Mouse (Mus musculus): ENCODE results near the gene Herpud1. TPM values are rescaled to one million over a fixed set of nuclear protein-coding genes. Genes with fewer than 3 reads are reported as not detected.
"Not testable (repeated sequence)": the region's sequence is repeated elsewhere in the genome, so short reads cannot be mapped to it uniquely, and the experiment has no call there.

Herpud1 gene
- polyA plus RNA-seq, 1 experiment from 2014 or later, result 84.4 TPM

DNA sequence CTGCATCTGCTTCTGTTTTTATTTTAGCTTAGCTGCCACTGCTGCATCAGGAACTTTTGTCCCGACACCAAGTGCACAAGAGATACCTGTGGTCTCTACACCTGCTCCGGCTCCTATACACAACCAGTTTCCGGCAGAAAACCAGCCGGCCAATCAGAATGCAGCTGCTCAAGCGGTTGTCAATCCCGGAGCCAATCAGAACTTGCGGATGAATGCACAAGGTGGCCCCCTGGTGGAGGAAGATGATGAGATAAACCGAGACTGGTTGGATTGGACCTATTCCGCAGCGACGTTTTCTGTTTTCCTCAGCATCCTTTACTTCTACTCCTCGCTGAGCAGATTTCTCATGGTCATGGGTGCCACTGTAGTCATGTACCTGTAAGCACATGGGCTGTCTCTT, 5.9 kb downstream of the Herpud1 start:
- 84% methylated on average over 12 of the region's 12 CpGs for WGBS (ENCODE audit: insufficient replicate concordance)
- Histone ChIP-seq H3K27ac (no peak overlapping the region), H3K4me2 (no peak overlapping the region), H3K9me3 (replicated peaks) (no peaks in the 10 kb centered on the region), H3K4me3 (no peak overlapping the region), H3K9ac (no peak overlapping the region), H3K36me3 (peaks cover 83% of the 10 kb centered on the region), H3K4me1 (peaks cover 17% of the 10 kb centered on the region), H3K27me3 (replicated peaks) (no peaks in the 10 kb centered on the region)
- no peak for ATAC-seq

- H3K36me3 ChIP-seq, result peaks cover 88% of the 10 kb centered on the region
- H3K4me3 ChIP-seq, result no peak overlapping the region
- no peak overlapping the region for H3K4me2 ChIP-seq
- no peak for ATAC-seq
- 69% methylated on average over 6 of the region's 6 CpGs for WGBS (ENCODE audit: insufficient replicate concordance)
- no peaks in the 10 kb centered on the region for H3K27me3 ChIP-seq (replicated peaks)
- H3K9me3 ChIP-seq (replicated peaks), result no peaks in the 10 kb centered on the region
- no peak overlapping the region for H3K27ac ChIP-seq
- no peak overlapping the region for H3K9ac ChIP-seq
- peaks cover 16% of the 10 kb centered on the region for H3K4me1 ChIP-seq
Observed at GRCm38 (mm10) chr8:94392648-94393047, 6.4 kb downstream of the Herpud1 start.

GRCm38 (mm10) chr8:94395851-94396540, 9.8 kb downstream of the Herpud1 start:
- no peak for ATAC-seq

DNA sequence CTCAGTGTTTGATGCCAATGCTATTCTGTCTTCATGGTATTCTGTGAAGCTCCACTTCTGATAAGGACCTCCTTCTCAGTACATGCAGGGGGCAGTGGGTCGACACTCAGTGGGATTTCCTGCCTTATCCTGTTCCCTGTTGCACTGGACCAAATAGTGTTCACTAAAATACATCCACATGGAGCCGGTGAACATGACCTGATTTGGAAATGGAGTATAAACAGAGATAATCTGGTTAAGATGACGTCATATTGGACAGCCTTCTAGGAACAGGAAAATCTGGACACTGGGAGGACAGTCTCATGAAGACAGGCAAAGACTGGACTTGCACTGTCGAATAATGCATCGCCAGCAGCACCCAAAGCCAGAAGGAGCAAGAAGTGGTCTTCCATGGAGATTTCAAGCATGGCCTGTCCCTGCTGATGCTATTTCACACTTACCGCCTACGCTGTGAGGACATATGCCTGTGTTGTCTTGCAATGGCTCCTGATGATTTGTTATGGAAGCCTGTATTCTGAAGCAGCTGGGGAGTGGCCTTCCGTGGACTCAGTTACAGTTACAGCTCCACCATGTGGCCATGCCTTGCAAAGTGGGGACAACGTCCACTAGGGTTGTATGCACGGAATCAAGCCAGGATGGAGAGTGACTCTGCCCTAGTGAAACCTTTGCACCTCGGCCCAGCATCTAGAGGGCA, 10.9 kb downstream of the Herpud1 start:
- Histone ChIP-seq H3K4me3 (no peak overlapping the region), H3K9ac (no peak overlapping the region), H3K4me1 (no peaks in the 10 kb centered on the region), H3K27me3 (replicated peaks) (no peaks in the 10 kb centered on the region), H3K36me3 (peaks cover 61% of the 10 kb centered on the region), H3K4me2 (no peak overlapping the region), H3K9me3 (replicated peaks) (no peaks in the 10 kb centered on the region), H3K27ac (no peak overlapping the region)
- WGBS (ENCODE audit: insufficient replicate concordance), result 58% methylated on average over 11 of the region's 11 CpGs
- ATAC-seq, result peak; percentile 35

More at GRCm38 (mm10) chr8:94395851-94396540, 9.8 kb downstream of the Herpud1 start:
- Histone ChIP-seq H3K4me1 (no peaks in the 10 kb centered on the region), H3K9ac (no peak overlapping the region), H3K36me3 (peaks cover 72% of the 10 kb centered on the region), H3K27ac (no peak overlapping the region), H3K4me2 (no peak overlapping the region), H3K9me3 (replicated peaks) (no peaks in the 10 kb centered on the region), H3K27me3 (replicated peaks) (no peaks in the 10 kb centered on the region), H3K4me3 (no peak overlapping the region)
- WGBS (ENCODE audit: insufficient replicate concordance), result 74% methylated on average over 6 of the region's 6 CpGs

GRCm38 (mm10) chr8:94398587-94398986, 12.3 kb downstream of the Herpud1 start:
- H3K27me3 ChIP-seq (replicated peaks), result no peaks in the 10 kb centered on the region
- no peak for ATAC-seq
- H3K4me2 ChIP-seq, result no peak overlapping the region
- no peaks in the 10 kb centered on the region for H3K9me3 ChIP-seq (replicated peaks)
- 61% methylated on average over 6 of the region's 6 CpGs for WGBS (ENCODE audit: insufficient replicate concordance)
- H3K4me1 ChIP-seq, result no peaks in the 10 kb centered on the region
- no peak overlapping the region for H3K9ac ChIP-seq
- no peak overlapping the region for H3K27ac ChIP-seq
- no peak overlapping the region for H3K4me3 ChIP-seq
- H3K36me3 ChIP-seq, result peaks cover 47% of the 10 kb centered on the region

DNA sequence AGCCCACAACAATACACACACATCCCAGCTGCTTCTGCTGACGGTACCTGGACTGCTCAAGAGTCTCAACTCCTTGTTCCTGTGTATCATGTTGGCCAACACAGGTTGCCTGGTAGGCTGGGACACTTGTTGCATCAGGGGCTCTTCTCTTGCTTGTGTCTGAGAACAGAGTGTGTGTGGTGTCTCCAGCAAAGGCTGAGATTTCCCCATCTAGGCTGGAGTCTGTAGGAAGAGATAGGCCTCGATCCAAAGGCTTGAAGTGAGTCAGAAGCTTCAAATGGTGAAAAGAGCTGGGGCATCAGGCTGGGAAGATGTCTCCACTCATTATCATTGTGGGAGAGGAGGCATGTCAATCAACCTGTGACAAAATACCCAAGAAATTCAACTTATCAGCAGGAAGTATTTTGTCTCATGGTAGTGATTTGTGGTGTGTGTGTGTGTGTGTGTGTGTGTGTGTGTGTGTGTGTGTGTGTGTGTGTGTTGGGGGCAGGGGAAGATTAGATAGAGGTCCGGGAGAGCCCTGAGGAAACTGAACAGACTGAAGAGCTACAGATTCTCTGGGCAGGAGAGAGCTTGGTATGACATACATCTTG, 13.2 kb downstream of the Herpud1 start:
- no peaks in the 10 kb centered on the region for H3K9me3 ChIP-seq (replicated peaks)
- no peak overlapping the region for H3K9ac ChIP-seq
- H3K4me2 ChIP-seq, result no peak overlapping the region
- peaks cover 39% of the 10 kb centered on the region for H3K36me3 ChIP-seq
- no peak for ATAC-seq
- WGBS (ENCODE audit: insufficient replicate concordance), result 37% methylated on average over 3 of the region's 3 CpGs
- H3K27ac ChIP-seq, result no peak overlapping the region
- H3K4me3 ChIP-seq, result no peak overlapping the region
- no peaks in the 10 kb centered on the region for H3K4me1 ChIP-seq
- no peaks in the 10 kb centered on the region for H3K27me3 ChIP-seq (replicated peaks)

GRCm38 (mm10) chr8:94399957-94400356, 13.7 kb downstream of the Herpud1 start:
- H3K27me3 ChIP-seq (replicated peaks); H3K4me1 ChIP-seq; ATAC-seq; H3K9me3 ChIP-seq (replicated peaks); H3K27ac ChIP-seq; H3K4me2 ChIP-seq; H3K4me3 ChIP-seq; H3K9ac ChIP-seq: not testable (repeated sequence)
- H3K36me3 ChIP-seq, result peaks cover 34% of the 10 kb centered on the region
- WGBS (ENCODE audit: insufficient replicate concordance), result 53% methylated on average over 2 of the region's 2 CpGs

DNA sequence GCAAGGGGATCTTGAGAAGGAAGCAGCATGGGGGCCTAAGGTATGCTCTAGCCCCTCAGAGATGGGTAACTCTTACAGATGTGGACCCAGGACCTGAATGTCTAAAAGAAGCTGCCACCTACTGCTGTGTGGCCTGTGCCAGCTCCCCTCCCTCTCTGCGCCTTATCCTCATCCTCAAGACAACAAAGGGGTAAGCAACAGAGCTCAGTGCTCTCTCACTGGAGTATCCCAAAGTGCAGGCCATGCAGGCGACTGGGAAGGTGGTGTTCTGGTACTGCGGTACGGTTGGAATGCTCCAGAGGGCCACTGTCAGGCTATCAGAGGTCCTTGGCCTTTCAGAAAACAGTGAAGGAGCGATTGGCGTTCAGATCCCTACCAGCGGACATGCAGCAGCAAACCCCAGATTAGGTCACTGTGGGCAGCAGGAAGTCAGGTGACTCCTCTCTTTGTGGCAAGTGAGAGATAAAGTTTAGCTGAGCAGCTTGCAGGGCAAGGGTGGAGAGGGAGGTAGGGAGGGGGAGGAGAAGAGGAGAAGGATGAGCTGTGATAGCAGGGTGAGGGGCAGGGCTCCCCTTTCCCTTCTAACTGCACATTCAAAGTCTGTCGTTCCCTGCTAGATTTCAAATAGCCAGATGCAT, 22.3 kb downstream of the Herpud1 start:
- peak; percentile 81 for ATAC-seq
- Histone ChIP-seq H3K27ac (no peak overlapping the region), H3K27me3 (replicated peaks) (0 out of 2 replicates have a peak, but pooled peaks cover 13% of the 10 kb centered on the region), H3K4me1 (peaks cover 17% of the 10 kb centered on the region), H3K9me3 (replicated peaks) (no peaks in the 10 kb centered on the region), H3K4me2 (peak overlapping the region; percentile 28), H3K9ac (no peak overlapping the region; the same call in 1 of the 2 replicates), H3K36me3 (no peaks in the 10 kb centered on the region), H3K4me3 (no peak overlapping the region)
- WGBS (ENCODE audit: insufficient replicate concordance), result 12% methylated on average over 8 of the region's 8 CpGs

DNA sequence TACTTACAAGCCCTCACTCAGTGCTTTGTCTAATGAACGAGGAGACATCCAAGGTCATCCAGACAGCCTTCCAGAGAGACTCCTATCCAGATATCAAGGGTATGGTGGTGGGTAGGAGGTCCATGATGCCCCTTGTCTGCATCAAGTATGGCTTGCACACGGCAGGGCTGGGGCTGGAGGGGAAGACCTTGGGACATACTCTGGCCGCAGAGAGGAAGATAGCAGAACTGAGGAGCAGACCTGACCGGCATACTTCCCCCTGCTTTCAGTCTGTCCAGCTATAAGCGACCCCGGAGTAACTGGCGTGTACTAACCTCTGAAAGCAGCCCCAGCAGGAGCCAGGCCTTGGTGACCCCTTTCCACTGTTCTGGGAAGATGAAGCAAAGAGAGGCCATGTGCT, 23.3 kb downstream of the Herpud1 start:
- Histone ChIP-seq H3K27ac (no peak overlapping the region), H3K4me2 (no peak overlapping the region), H3K9me3 (replicated peaks) (no peaks in the 10 kb centered on the region), H3K9ac (no peak overlapping the region), H3K4me3 (no peak overlapping the region), H3K4me1 (peaks cover 17% of the 10 kb centered on the region), H3K27me3 (replicated peaks) (peaks cover 17% of the 10 kb centered on the region; the same call in 1 of the 2 replicates), H3K36me3 (no peaks in the 10 kb centered on the region)
- no peak for ATAC-seq
- WGBS (ENCODE audit: insufficient replicate concordance), result 65% methylated on average over 7 of the region's 7 CpGs

DNA sequence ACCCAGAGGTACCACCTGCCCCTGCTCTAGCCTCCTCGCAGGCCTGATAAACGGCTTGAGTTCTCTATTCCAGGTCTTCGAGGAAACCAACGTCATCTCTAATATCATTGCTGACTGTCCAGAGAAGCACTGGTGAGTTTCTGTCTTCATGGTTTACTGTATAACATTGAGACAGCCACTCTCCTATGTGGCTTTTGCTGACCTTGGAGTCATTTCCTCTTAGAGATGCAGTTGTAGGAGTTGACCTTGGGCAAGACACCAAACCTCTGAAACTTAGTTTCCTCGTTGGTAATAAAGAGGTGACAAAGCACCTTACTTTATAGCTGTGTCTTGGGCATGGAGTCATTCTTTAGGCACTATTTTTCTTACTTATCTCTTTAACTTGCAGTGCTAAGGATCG, 26.3 kb downstream of the Herpud1 start:
- no peak overlapping the region for H3K9ac ChIP-seq
- ATAC-seq, result no peak
- no peak overlapping the region for H3K4me2 ChIP-seq
- H3K4me1 ChIP-seq, result peaks cover 17% of the 10 kb centered on the region
- no peak overlapping the region for H3K27ac ChIP-seq
- 53% methylated on average over 6 of the region's 6 CpGs for WGBS (ENCODE audit: insufficient replicate concordance)
- no peak overlapping the region for H3K4me3 ChIP-seq
- no peaks in the 10 kb centered on the region for H3K9me3 ChIP-seq (replicated peaks)
- H3K36me3 ChIP-seq, result no peaks in the 10 kb centered on the region
- peaks cover 17% of the 10 kb centered on the region; the same call in 1 of the 2 replicates for H3K27me3 ChIP-seq (replicated peaks)

DNA sequence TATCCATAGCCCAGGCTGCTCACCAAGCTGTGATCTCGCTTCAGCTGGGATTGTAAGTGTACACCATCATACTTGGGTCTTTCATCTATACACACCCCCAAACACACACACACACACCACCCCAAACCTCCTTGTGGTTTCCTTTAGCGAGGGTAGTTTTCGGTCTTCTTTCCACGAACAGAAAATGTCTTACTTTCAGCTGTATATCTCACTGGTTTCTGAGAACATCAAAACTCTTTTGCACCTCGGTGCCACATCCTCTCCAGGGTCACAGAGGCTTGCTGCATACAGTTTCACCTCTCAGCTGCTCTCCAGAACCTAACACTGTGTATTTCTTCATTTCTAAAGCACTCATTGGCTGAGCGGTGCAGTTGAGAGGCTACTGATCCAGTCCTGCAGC, 27.3 kb downstream of the Herpud1 start:
- ATAC-seq, result no peak
- Histone ChIP-seq H3K27ac (no peak overlapping the region), H3K4me3 (no peak overlapping the region), H3K4me2 (no peak overlapping the region), H3K36me3 (no peaks in the 10 kb centered on the region), H3K4me1 (peaks cover 8% of the 10 kb centered on the region), H3K9ac (no peak overlapping the region), H3K27me3 (replicated peaks) (peaks cover 17% of the 10 kb centered on the region; the same call in 1 of the 2 replicates), H3K9me3 (replicated peaks) (no peaks in the 10 kb centered on the region)
- 67% methylated on average over 6 of the region's 6 CpGs for WGBS (ENCODE audit: insufficient replicate concordance)

- H3K9ac ChIP-seq, result no peak overlapping the region
- H3K4me1 ChIP-seq, result no peaks in the 10 kb centered on the region
- no peak for ATAC-seq
- no peak overlapping the region for H3K4me2 ChIP-seq
- WGBS (ENCODE audit: insufficient replicate concordance), result 54% methylated on average over 2 of the region's 2 CpGs
- H3K36me3 ChIP-seq, result no peaks in the 10 kb centered on the region
- no peak overlapping the region for H3K4me3 ChIP-seq
- peaks cover 14% of the 10 kb centered on the region; the same call in 1 of the 2 replicates for H3K27me3 ChIP-seq (replicated peaks)
- H3K9me3 ChIP-seq (replicated peaks), result no peaks in the 10 kb centered on the region
- no peak overlapping the region for H3K27ac ChIP-seq
Observed at GRCm38 (mm10) chr8:94415218-94415617, 29.0 kb downstream of the Herpud1 start.
